Mouse (Mus musculus) lung, adult 2 months (tissue): Measurements from ENCODE around the gene Wbp1l. TPM values are rescaled to one million over a fixed set of nuclear protein-coding genes. Genes with fewer than 3 reads are reported as not detected.
A peak's percentile ranks its signal among the peaks of the same experiment; 100 is the strongest.

Source experiments
- DNase-seq: peaks from one replicate; pipeline ENCODE4 v3.0.0; 2022
- H3K4me1 ChIP-seq: fragments of 200-500 bp; 2 replicates; pipeline ENCODE4 v1.6.1; 2011; ENCODE audit warnings: low read length; ENCODE audit not compliant: control insufficient read depth, insufficient read depth
- H3K4me3 ChIP-seq: fragments of 200-500 bp; replicated peaks from 2 replicates; pipeline ENCODE3; 2011; ENCODE audit warnings: low read depth, mild to moderate bottlenecking, control low read depth, low read length; ENCODE audit errors: extremely low read depth
- CTCF ChIP-seq: fragments of 200-500 bp; IDR thresholded peaks from 2 replicates; pipeline ENCODE4 v1.5.1; 2011; ENCODE audit warnings: mild to moderate bottlenecking, low read length, control low read depth; ENCODE audit not compliant: insufficient read depth
- POLR2A ChIP-seq: fragments of 200-500 bp; IDR thresholded peaks from 2 replicates; pipeline ENCODE4 v1.6.1; 2011; ENCODE audit warnings: low read depth, mild to moderate bottlenecking, control low read depth, low read length, borderline replicate concordance; ENCODE audit errors: extremely low read depth
- WGBS: fragments of 180-500 bp; shearing (Covaris S2); methylation state at CpG from one replicate; pipeline ENCODE4 v1.1.7; 2018; 5-methylcytosine and 5-hydroxymethylcytosine counted together
- polyA plus RNA-seq: library from polyadenylated mRNA; depleted of rRNA; stranded (reverse); fragments of >200 nt; gene quantifications from 2 replicates; pipeline ENCODE4 v1.2.3, GENCODE M21; 2012

Wbp1l gene
- polyA plus RNA-seq, 1 experiment, result 54.3 TPM

- no peak for DNase-seq
- 86% methylated on average over 14 of the region's 14 CpGs for WGBS
- Histone ChIP-seq H3K4me3 (no peak overlapping the region), H3K4me1 (peaks cover 26% of the 10 kb centered on the region)
- TF ChIP-seq POLR2A (no peak), CTCF (no peak)
Measured at GRCm38 (mm10) chr19:46648565-46648964, 49.7 kb downstream of the Wbp1l start.

- no peak for TF ChIP-seq CTCF
- TF ChIP-seq POLR2A, result no peak
Measured at GRCm38 (mm10) chr19:46653188-46653587, 54.3 kb downstream of the Wbp1l start.

DNA sequence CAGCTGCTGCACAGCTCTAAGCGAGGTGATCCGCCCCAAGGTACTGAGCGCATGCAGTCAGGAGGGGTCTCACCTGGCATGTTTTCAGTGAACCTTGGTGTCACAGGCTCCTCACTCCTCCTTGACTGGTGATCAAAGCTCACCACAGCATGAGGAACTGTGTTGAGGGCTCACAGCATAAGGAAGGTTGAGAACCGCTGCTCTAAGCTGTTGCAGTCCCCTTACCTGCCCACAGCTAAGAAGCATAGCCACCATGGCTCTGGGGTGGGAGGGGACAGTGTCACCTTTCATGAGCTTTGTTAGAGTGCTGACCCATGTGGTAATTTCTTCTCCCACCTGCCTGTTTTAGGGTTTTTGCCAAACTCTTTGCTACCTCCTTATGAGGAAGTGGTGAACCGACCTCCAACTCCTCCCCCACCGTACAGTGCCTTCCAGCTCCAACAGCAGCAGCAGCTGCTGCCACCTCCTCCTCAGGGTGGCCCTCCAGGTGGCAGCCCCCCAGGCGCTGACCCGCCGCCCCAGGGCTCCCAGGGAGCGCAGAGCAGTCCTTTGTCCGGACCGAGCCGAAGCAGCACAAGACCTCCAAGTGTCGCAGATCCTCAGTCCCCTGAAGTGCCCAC lies 54.8 kb downstream of the Wbp1l start:
- Histone ChIP-seq H3K4me3 (no peak overlapping the region), H3K4me1 (no peaks in the 10 kb centered on the region)
- WGBS, result 85% methylated on average over 14 of the region's 14 CpGs
- DNase-seq, result no peak
- TF ChIP-seq CTCF (no peak), POLR2A (no peak)

More at GRCm38 (mm10) chr19:46653188-46653587, 54.3 kb downstream of the Wbp1l start:
- DNase-seq, result no peak
- no peaks in the 10 kb centered on the region for H3K4me1 ChIP-seq
- H3K4me3 ChIP-seq, result no peak overlapping the region
- WGBS, result 58% methylated on average over 5 of the region's 5 CpGs

GRCm38 (mm10) chr19:46655626-46656025 lies 56.7 kb downstream of the Wbp1l start:
- no peaks in the 10 kb centered on the region for H3K4me1 ChIP-seq
- 83% methylated on average over 10 of the region's 10 CpGs for WGBS

DNA sequence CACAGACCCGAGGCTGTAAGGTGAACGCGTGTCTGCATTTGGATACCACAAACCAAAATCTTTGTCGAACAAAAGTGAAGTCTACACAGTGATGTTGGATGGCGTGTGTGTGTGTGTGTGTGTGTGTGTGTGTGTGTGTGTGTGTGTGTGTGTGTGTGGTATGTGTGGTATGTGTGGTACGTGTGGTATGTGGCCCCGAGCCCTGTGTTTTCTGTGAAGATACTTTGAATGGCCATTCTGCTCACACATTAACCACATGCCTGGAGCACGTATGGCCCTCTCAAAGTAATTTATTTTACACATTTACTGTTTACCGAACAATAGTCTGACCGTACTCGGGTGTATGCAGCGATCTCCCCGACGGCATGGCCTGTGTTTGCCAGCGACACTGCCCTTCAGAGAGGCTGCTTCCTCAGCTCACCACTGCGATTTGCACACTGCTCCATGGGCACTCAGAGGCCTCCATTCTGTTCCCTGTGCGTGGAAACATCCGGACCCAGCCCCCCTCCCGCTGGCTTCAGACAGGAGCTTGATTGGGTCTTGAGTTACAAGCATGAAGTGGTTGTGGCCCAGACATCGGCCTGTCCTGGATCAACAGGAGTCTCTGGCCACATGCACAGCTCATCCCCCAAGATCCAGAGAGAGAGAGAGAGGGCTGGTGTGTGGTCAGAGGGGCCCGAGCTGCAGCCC lies 57.4 kb downstream of the Wbp1l start:
- Histone ChIP-seq H3K4me3 (no peak overlapping the region), H3K4me1 (no peaks in the 10 kb centered on the region)
- WGBS, result 79% methylated on average over 21 of the region's 21 CpGs
- peak; percentile 6 for DNase-seq
- no peak for TF ChIP-seq CTCF
- no peak for TF ChIP-seq POLR2A

More at GRCm38 (mm10) chr19:46655626-46656025, 56.7 kb downstream of the Wbp1l start:
- DNase-seq, result peak; percentile 23
- TF ChIP-seq CTCF, result no peak
- no peak for TF ChIP-seq POLR2A
- H3K4me3 ChIP-seq, result no peak overlapping the region

DNA sequence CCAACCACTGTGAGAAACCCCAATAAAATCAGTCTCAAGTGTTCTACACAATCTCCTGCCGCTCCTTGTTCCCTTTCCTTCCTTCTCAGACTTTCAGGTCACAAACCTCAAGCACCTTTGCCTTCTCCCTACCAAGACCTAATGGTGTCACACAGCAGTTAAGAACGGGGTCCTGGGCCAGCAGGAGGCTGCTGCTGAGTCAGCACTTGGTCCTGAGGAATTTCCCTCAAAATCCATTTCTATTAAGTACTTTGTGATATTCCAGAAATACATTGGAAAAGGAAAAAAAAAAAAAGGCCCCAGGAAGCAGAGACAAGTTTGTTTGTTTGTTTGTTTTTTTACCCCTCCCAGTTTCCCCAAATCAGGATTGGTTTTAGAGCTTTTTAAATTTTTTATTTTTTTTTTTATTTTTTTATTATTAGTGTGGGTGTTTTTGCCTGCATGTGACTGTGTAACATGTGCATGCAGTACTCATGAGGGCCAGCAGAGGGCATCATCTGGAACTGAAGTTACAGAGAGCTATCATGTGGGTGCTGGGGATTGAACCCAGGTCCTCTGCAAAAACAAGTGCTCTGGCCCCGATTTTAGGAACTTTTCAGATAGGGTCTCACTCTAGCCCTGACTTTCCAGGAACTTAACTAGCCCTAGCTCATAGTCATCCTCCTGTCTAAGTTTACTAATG lies 58.6 kb downstream of the Wbp1l start:
- WGBS, result 93% methylated on average over 3 of the region's 3 CpGs
- Histone ChIP-seq H3K4me1 (no peaks in the 10 kb centered on the region), H3K4me3 (no peak overlapping the region)
- peak; percentile 10 for DNase-seq
- TF ChIP-seq CTCF (peak; percentile 14; the same call in 1 of the 2 replicates), POLR2A (no peak)

- TF ChIP-seq CTCF (no peak), POLR2A (no peak)
- no peak for DNase-seq
- H3K4me1 ChIP-seq, result no peaks in the 10 kb centered on the region
- no peak overlapping the region for H3K4me3 ChIP-seq
- WGBS, result 96% methylated on average over 7 of the region's 7 CpGs
Measured at GRCm38 (mm10) chr19:46658348-46658747, 59.5 kb downstream of the Wbp1l start.

DNA sequence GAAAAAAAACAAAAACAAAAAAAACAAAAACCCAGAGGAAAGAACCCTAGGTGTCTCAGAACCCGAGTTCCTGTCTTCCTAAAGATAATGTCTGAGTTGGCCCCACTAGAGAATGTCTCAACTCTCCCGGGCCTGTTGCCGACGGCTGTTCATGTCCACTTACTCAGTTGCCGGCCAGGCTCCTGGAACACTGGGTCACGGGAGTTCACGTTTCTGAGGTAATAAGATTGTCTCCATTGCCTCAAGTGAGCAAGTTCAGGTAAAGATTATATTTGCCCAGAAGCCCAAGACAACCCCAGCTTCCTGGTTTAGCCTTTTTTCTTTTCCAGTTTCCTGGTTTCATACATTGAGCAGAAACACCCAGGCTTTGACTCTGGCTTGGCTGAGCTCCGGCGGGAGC lies 60.0 kb downstream of the Wbp1l start:
- 56% methylated on average over 9 of the region's 9 CpGs for WGBS
- Histone ChIP-seq H3K4me3 (no peak overlapping the region), H3K4me1 (no peaks in the 10 kb centered on the region)
- peak; percentile 10 for DNase-seq
- TF ChIP-seq CTCF (no peak), POLR2A (no peak)

DNA sequence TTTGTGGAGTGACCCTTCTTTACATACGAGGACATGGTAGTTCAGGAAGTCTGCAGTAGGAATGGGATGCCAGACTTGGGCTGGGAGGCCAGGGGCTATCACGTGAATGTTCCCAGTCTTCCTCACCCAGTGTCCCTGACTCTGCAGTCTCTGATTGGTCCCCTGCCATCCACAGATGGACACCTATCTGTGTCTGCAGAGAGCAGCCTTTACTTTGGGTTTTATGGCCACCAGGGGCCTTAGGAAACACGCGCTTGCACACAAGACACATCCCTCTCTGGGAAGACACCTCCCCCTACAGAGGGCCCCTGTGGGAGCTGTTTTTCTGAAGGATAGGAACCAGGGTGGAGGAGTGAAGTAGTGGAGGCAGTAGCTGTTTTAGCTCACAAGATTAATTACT lies 62.6 kb downstream of the Wbp1l start:
- Histone ChIP-seq H3K4me3 (no peak overlapping the region), H3K4me1 (no peaks in the 10 kb centered on the region)
- 53% methylated on average over 4 of the region's 4 CpGs for whole genome bisulfite sequencing
- TF ChIP-seq CTCF, result no peak
- no peak for TF ChIP-seq POLR2A
- no peak for DNase-seq

- H3K4me3 ChIP-seq, result no peak overlapping the region
- DNase-seq, result no peak
- no peaks in the 10 kb centered on the region for H3K4me1 ChIP-seq
- TF ChIP-seq POLR2A (no peak), CTCF (no peak)
- 51% methylated on average over 8 of the region's 8 CpGs for WGBS
Measured at GRCm38 (mm10) chr19:46662214-46662613, 63.3 kb downstream of the Wbp1l start.
